Mouse (Mus musculus) cerebellum, adult 2 months (tissue): Measurements from ENCODE around the gene Fam43b.

Experiments
- CTCF ChIP-seq: fragments of 200-500 bp; IDR thresholded peaks from 2 replicates; pipeline ENCODE4 v1.5.1; 2011; ENCODE audit warnings: low read depth, mild to moderate bottlenecking, control low read depth, low read length, moderate library complexity, borderline replicate concordance; ENCODE audit not compliant: insufficient read depth
- POLR2A ChIP-seq: fragments of 200-500 bp; IDR thresholded peaks from 2 replicates; pipeline ENCODE4 v1.6.1; 2011; ENCODE audit warnings: low read length, control low read depth, borderline replicate concordance; ENCODE audit not compliant: insufficient read depth

DNA sequence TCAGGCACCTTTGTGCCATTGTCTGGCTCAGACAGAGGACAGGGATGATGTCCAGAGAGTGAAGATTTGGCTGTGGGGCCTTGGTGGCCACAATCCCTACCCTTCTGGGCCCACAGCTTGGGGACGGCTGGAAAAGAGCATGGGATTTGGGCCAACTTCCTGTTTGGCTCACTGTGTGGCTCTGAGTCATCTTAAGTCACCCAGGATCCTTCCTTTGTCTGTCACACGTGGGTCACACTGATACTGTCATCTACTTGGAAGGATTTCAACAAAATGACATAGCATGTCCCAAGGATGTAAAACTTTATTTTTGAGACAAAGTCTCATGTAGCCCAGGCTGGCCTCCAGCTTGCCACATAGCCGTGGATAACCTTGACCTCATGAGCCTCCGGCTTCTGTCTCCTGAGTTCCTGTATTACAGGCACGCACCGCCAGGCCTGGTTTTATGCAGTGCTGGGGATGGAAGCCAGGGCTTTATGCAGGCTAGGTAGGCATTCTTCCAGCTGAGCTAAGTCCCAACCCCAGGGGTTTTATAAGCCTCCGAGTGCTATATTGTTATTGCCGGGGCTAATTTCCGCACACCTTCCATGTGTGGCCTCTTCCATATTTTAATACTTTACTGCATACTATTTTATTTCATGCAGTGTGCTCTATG lies 51.3 kb downstream of the Fam43b start:
- TF ChIP-seq POLR2A = no peak
- no peak for TF ChIP-seq CTCF
